Mouse (Mus musculus) bone marrow macrophage, adult 2 months (primary cell): ENCODE measurements around the gene Sugp1.

ENCODE experiments used
- CTCF ChIP-seq: IDR thresholded peaks from 2 replicates; pipeline ENCODE4 v1.5.1; 2012; ENCODE audit warnings: low read depth, mild to moderate bottlenecking, low read length, moderate library complexity
- POLR2A ChIP-seq: IDR thresholded peaks from 2 replicates; pipeline ENCODE4 v1.6.1; 2012; ENCODE audit warnings: mild to moderate bottlenecking, low read depth, low read length, borderline replicate concordance

GRCm38 (mm10) chr8:69995422-69995775 lies 47.2 kb upstream of the Sugp1 start:
- no peak for TF ChIP-seq CTCF
- TF ChIP-seq POLR2A = no peak
